Mouse (Mus musculus) left cerebral cortex, adult 11 months (tissue): ENCODE data around the gene Vmn2r67.
"Not testable (repeated sequence)": the region's sequence is repeated elsewhere in the genome, so short reads cannot be mapped to it uniquely, and the experiment has no call there.

Source experiments
- DNase-seq: peaks from one replicate; pipeline ENCODE4 v3.0.0; 2022; ENCODE audit warnings: low spot score

Vmn2r67 gene

GRCm38 (mm10) chr7:85155898-85156297, at the start of gene Vmn2r67:
Vmn2r67 (minus strand) TSS chr7:85155998.
- no peak for DNase-seq

- DNase-seq, result not testable (repeated sequence)
Observed at GRCm38 (mm10) chr7:85104531-85104930, 51.3 kb downstream of the Vmn2r67 start.
